Comparison of ENCODE assay signal across 7 mouse cellular contexts in genomic region chr9:75313832-75314516, GRCm38 (mm10). TPM values are rescaled to one million over a fixed set of nuclear protein-coding genes. Genes with fewer than 3 reads are reported as not detected.
DNase-seq lines count a peak whose midpoint lies in the region; ATAC-seq lines count a peak whose summit lies in the region.

No protein-coding gene starts in this region.

- peak overlapping the region; percentile 69; the same call in 1 of the 2 replicates for H3K27ac ChIP-seq in limb, embryonic 13.5 days
- peak overlapping the region; percentile 85 for H3K27ac ChIP-seq in midbrain, embryonic 15.5 days

- WGBS in limb, embryonic 13.5 days, result under 1% methylated on average over 49 of the region's 52 CpGs
- WGBS in midbrain, embryonic 15.5 days, result under 1% methylated on average over 50 of the region's 52 CpGs

- no peaks in the 10 kb centered on the region for H3K27me3 ChIP-seq in limb, embryonic 13.5 days
- no peaks in the 10 kb centered on the region for H3K27me3 ChIP-seq in midbrain, embryonic 15.5 days (replicated peaks)

- no peaks in the 10 kb centered on the region for H3K9me3 ChIP-seq in limb, embryonic 13.5 days
- no peaks in the 10 kb centered on the region for H3K9me3 ChIP-seq in midbrain, embryonic 15.5 days

- H3K4me2 ChIP-seq in limb, embryonic 13.5 days (replicated peaks), result peak overlapping the region; percentile 88
- peak overlapping the region; percentile 76 for H3K4me2 ChIP-seq in midbrain, embryonic 15.5 days

- ATAC-seq in limb, embryonic 13.5 days (ENCODE audit: low FRiP score, low read depth), result peak; percentile 91
- peak; percentile 90 for ATAC-seq in midbrain, embryonic 15.5 days (replicated peaks)

- peaks cover 15% of the 10 kb centered on the region for H3K4me1 ChIP-seq in limb, embryonic 13.5 days
- H3K4me1 ChIP-seq in midbrain, embryonic 15.5 days, result peaks cover 22% of the 10 kb centered on the region

- peak; percentile 69 for DNase-seq in adrenal gland, adult 8-10 months
- DNase-seq in embryo, embryonic 11 days, result peak; percentile 90
- DNase-seq in heart, adult 11 months, result peak; percentile 98
- DNase-seq in kidney, adult 18-20 months, result peak; percentile 79
- DNase-seq in spleen, postnatal 10 days (ENCODE audit: low spot score in 2 of 2), result peak; percentile 29 to 72

- H3K9ac ChIP-seq in limb, embryonic 13.5 days, result peak overlapping the region; percentile 76
- H3K9ac ChIP-seq in midbrain, embryonic 15.5 days, result peak overlapping the region; percentile 82

- peak overlapping the region; percentile 77 for H3K4me3 ChIP-seq in limb, embryonic 13.5 days
- peak overlapping the region; percentile 72 for H3K4me3 ChIP-seq in midbrain, embryonic 15.5 days

- H3K36me3 ChIP-seq in limb, embryonic 13.5 days, result no peaks in the 10 kb centered on the region
- H3K36me3 ChIP-seq in midbrain, embryonic 15.5 days (replicated peaks), result no peaks in the 10 kb centered on the region

RNA-seq across cellular contexts. Expression of gene Gnb5, which starts 7.9 kb away (rescaled TPM):
- total RNA-seq in adrenal gland, adult 8-10 months (2022), result 10 to 100 TPM; 56.0 to 79.4 (median 66.8) TPM
- 27.3 and 33.9 TPM in 2 replicates for polyA plus RNA-seq in limb, embryonic 13.5 days (2015; fragmentation: Nextera tagmentation; extraction: Ambion mirVana)
- polyA plus RNA-seq in midbrain, embryonic 15.5 days (2015; fragmentation: Nextera tagmentation; extraction: Ambion mirVana), result 65.1 and 69.5 TPM in 2 replicates

RNA-seq across cellular contexts. Expression of gene Bcl2l10, which starts 33.6 kb away (rescaled TPM):
- under 1 TPM in 2 of 4 experiments, not detected in 2; 0.41 to 0.97 TPM for total RNA-seq in adrenal gland, adult 8-10 months (2022)
- polyA plus RNA-seq in limb, embryonic 13.5 days (2015; fragmentation: Nextera tagmentation; extraction: Ambion mirVana), result not detected in 2 replicates
- not detected in 2 replicates for polyA plus RNA-seq in midbrain, embryonic 15.5 days (2015; fragmentation: Nextera tagmentation; extraction: Ambion mirVana)

Comparison
In these comparisons a context has a peak if more than half of its experiments do, and no peak if none do; other contexts are left out.
1. Peak in every context shown above with its lines: DNase-seq, ATAC-seq, H3K4me3 ChIP-seq and H3K27ac ChIP-seq.